Mouse (Mus musculus): ENCODE measurements around the gene Gnl1.

DNA sequence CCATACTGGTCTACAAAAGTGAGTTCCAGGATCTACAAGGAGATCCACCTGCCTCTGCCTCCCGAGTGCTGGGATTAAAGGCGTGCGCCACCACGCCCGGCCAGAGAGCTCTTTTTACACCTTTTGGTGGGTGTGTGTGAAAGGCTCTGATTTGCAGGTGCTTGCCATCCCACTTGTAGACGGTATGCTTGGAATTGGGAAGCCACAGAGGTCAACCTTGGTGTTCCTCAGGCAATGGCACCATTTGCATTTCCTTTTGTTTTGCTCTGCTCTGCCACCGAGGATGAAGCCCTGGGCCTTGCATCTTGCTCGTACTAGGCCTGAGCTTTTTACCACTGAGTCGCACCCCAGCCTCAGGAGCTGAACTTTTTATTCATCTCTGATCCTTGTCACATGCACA lies 2.1 kb downstream of the Gnl1 start:
- TF ChIP-seq CTCF (conservative IDR thresholded peaks at IDR 0.05 in 1 of 2, IDR thresholded peaks at IDR 0.05 in 1 of 2; ENCODE audit: low read depth in 2 of 2, low read length in 2 of 2) (no peak), EP300 (IDR thresholded peaks at IDR 0.05; ENCODE audit: low read length) (no peak), E2F4 (IDR thresholded peaks at IDR 0.05; ENCODE audit: insufficient replicate concordance, low read depth, low read length) (no peak), POLR2A (IDR thresholded peaks at IDR 0.05; ENCODE audit: low read depth, low read length) (no peak), MXI1 (IDR thresholded peaks at IDR 0.05; ENCODE audit: low read depth, low read length) (no peak)
